Mouse (Mus musculus): Measurements from ENCODE around the gene Mdga1.

The Mdga1 gene

DNA sequence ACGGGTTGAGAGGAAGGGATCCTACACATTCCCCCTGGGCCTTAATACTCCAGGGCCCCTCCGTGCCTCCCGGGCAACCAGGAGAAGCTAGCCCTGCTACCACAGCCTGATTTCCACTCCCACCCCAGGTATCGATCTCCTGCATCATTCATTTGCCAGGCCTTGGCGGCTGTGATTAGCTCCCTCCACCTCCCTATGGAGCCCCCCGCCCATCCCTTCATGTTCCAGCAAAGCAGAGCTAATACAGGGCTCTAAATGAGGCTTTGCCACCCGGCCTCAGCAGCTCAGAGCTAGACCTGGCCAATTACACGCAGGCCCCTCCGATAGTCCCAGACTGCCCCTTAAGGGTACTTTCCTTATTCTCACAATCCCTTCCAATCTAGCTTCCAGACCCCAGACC lies 86.5 kb downstream of the Mdga1 start:
- DNase-seq, result no peak

GRCm38 (mm10) chr17:29882885-29883284 lies 87.0 kb downstream of the Mdga1 start:
- DNase-seq, result peak; percentile 73

DNA sequence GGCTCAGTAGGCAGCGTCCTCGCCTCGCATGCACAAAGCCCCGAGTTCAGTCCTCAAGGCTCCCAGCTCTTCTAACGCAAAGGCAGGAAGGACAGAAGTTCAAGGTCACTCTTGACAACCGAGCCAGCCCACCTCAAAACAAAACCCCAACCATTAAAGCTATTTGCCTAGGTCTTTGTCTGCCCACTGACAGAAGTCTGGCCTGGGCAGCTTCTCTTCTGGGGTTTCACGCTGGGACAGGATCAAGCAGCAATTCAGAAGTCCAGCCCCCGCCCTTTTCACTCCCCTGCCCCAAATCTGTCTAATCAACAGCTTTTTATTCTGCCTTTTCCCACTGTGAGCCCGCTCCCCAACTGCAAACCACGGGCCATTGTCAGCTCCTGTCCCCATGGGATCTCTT lies 89.6 kb downstream of the Mdga1 start:
- no peak for DNase-seq

- DNase-seq, result no peak
Observed at GRCm38 (mm10) chr17:29878990-29879389, 90.9 kb downstream of the Mdga1 start.

GRCm38 (mm10) chr17:29874082-29874679 lies 95.7 kb downstream of the Mdga1 start:
- DNase-seq, result no peak

GRCm38 (mm10) chr17:29873580-29874015 lies 96.3 kb downstream of the Mdga1 start:
- peak; percentile 68 for DNase-seq

DNA sequence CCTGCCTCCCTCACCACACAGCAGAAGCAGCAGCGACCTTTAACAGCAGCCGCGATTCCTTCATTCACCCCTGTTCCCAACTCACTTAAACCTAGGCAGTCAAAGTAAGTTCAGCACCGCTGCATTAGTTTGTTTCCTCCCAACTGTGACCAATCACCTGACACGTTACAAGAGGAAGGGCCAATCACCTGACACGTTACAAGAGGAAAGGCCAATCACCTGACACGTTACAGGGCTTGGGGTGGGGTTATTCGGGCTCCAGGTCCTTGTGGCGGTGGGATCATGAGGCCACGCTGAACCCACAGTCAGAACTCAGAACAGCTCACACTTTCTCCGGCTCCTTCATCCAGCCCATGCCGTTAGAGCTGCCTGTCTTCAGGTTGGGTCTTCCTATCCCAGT lies 99.6 kb downstream of the Mdga1 start:
- no peak for DNase-seq

DNA sequence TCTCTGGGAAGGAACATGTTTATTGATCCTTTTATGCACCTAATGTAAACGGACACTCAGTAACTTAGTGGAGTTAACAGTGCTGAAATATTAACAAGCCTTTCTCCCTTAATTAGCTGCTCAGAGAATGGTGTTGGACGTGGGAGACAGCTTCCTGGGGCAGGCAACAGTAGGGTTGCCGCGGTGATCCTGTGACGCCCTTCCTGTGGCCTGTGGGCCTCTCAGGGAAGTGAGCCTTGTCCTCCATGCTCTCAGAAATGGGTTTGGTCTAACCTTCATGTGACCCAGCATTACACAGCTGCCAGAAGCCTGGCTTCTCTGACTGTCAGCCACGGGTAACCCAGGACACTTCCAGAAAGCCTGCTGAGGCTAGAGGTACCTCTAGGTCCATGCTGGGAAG lies 104.0 kb downstream of the Mdga1 start:
- DNase-seq, result no peak

GRCm38 (mm10) chr17:29864440-29864839 lies 105.4 kb downstream of the Mdga1 start:
- DNase-seq, result no peak

DNA sequence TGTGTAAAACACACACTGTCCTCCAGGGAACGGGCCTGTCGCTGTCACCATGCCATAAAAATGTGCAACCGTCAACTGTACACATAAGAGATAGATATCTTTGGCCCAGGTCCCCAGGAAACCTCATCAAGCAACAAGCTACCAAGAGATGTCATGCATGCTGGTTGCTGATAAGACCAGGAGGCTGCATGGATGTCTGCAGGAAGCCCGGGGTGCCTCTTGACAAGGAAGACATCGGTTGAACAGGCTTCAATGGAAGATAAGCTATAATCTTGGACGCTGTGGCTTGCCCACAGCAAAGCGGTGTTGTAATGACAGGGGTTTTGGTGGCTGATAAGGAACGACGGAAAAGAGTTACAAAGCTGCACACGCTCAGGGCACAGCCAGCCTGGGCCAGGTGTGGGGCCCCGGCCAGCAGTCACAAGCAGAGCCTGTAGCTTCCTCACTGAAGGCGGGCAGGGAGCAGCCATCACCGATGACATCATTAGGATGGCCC lies 110.1 kb downstream of the Mdga1 start:
- DNase-seq, result no peak

DNA sequence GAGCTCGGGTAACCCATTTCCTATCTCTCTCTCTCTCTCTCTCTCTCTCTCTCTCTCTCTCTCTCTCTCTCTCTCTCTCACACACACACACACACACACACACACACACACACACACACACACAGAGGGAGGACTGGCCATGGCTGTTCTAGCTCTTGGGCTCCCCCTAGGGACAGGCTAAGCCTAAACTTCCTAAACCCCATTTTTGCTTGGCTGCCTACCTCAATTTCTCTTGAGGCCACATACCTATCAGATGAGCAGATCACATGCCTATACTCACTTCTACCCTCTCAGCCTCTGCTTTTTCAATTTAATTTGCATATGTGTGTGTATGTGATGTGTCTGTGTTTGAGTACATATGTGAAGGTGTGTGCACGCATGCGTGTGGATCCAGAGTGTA lies 111.1 kb downstream of the Mdga1 start:
- peak; percentile 52 for DNase-seq

DNA sequence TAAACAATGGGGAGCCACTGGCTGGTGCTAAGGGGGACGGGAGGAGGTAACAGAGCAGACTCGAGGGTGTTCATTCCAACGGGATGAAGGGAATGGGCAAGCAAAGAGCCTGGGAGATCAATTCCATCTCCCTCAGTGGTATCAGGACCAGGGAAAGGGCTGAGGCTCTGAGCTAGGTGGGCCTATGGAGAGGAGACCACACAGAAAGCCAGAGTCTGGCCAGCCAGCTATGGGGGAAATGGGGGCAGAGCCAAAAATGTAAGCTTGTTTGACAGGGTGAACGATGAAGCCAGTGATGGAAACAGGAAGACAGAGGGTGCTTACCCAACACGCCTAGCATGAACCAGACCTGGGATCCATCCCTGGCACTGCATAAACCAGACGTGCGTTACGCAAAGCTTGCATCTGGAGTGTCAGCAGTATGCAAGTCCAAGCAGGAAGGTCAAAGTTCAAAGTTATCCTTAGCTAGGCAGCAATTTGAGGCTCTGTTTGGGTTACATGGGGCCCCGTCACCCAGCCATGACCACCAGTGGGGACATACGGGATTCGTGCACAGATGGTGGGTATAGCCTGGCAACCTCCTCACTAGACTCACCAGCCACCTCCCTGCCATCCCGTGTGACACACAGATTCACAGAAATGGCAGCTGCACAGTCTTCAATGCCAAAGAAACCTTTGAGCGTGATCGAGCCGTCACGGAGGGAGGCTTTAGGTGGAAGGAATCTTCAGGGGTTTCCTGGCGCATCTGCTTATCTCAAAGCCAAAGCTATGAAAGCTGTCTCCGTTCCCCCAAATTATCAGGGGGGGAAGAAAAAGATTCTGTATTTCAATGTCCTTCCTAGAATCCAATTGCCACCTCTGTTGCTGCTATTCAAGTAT lies 113.9 kb downstream of the Mdga1 start:
- DNase-seq, result no peak

GRCm38 (mm10) chr17:29854835-29855234 lies 115.1 kb downstream of the Mdga1 start:
- DNase-seq, result no peak

GRCm38 (mm10) chr17:29854388-29854787 lies 115.5 kb downstream of the Mdga1 start:
- DNase-seq, result no peak

GRCm38 (mm10) chr17:29852846-29853486 lies 116.9 kb downstream of the Mdga1 start:
- DNase-seq, result no peak

- DNase-seq, result no peak
Observed at GRCm38 (mm10) chr17:29849436-29849797, 120.5 kb downstream of the Mdga1 start.

DNA sequence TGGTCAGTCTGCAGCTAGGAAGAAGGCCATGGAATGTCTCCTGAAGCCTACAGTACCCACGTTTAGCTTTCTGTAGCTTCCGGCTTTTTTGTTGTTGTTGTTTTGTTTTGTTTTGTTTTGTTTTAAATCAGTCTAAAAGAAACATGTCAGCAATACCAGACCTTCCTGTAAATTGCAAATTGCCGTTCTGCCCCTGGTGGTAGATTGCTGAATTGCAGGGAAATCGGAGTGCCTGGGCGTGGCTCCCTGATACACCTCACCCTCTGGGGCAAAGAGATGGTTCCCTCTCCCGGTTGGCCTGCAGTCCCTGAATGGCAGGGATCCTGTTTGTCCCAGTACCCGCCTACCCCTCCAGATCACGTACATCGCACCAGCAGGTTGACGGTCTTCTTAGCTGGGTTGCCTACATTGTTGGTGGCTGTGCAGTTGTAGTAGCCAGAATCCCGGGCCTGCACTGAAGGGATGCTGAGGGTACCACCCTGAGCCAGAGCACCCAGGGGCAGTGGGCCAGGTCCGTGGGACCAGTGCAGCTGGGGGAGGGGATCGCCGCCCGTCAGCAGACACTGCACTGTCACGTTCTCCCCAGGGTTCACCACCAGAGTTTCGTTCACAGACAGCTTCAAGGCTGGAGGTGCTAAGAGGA lies 121.0 kb downstream of the Mdga1 start:
- DNase-seq, result peak; percentile 72

- DNase-seq, result no peak
Observed at GRCm38 (mm10) chr17:29847291-29847690, 122.6 kb downstream of the Mdga1 start.

- no peak for DNase-seq
Observed at GRCm38 (mm10) chr17:29846284-29846683, 123.6 kb downstream of the Mdga1 start.

DNA sequence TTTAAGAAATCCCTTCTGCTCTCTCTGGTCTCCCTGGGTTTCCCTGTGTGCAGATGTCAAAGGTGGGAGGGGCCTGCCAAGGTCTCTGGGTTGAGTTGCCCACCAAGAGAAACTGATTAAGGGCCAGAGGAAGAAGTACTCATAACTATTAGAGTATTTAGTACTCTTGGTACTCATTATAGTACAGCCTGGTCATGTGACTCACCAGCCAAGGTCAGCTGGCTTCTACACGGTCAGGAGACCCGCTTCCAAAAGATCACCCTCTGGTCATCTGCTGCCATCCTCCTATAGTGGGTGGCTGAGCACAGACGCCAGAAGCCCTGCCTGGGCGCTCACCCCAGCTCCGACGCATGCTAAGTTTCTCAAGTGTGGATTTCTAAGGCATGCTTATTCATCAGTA lies 124.9 kb downstream of the Mdga1 start:
- DNase-seq, result no peak

DNA sequence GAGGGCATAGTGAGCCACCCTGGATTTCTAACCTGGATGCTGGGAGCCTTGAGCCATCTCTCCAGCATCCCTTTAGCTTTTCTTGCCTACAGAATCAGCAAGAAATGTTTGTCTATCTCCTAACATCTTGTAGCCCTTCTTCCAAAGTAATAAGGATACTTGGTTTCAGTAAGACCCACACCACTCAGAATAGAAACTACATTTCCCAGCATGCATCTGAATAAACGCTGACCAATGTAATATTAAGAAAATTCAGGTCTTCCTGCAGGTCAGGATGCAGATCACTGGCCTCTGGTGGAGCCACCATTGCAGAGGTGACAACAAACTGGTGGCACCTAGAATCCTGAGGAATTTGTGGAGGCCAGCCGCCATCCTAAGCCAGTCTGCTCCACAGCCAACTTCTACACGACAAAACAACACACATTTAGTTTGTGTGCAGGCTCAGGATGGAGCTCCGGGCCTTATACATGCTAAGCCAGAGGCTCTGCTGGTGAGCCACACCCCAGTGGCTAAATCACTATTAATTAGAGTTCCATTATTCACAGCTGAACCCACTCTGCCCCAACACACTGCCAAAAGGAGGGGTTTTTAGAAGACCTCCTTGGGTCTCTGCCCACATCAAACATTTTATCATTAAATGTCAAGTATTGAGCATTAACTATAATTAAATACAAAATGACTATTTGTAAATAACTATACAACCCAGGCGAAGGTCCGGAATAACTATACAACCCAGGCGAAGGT lies 126.3 kb downstream of the Mdga1 start:
- no peak for DNase-seq

All from right cerebral cortex, postnatal 14 days (tissue).